Mouse (Mus musculus): ENCODE results near the gene Atp13a5. TPM values are rescaled to one million over a fixed set of nuclear protein-coding genes. Genes with fewer than 3 reads are reported as not detected.

Atp13a5 gene
- total RNA-seq, 2 experiments from 2014 or later, result not detected

DNA sequence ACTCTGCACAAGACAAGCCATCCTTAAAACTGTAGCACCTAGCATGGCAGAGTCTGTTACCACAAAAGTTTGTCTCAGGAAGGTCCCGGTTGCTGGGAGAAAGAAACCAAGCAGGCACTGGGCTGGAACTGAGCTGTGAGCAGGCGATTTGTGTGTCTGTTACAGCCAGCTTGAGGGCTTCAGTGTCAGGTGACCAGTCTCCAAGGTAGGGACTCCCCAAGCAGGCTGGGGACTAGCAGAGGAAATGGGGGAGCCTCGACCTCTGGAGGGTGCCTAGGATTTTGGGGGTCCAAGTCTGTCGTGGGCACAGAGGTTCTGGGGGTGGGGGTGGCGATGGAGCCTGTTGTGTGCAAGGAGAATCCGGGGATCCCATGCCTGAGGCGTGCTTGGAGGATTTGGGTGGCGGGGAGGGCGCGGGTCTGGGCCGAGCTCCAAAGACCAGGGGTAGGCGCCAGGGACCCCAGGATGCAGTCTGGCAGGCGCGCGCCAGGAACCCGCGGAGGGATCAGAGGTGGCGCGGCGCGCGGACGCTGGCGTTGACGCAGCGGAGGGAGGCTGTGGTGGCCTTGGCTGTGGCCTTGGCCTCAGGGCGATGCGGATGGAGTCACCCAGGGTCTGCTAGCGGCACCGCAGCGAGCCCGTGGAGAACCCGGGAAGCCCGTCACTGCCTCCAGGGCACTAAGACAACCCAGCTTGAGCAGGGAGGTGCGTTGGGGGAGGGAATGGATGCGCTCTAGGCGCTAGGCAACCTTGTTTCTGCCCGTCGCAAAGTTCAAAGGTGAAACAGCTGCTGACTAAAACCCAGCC is 168.7 kb downstream of the Atp13a5 start, which contains the start of gene Hrasls:
Gene Hrasls, plus strand, starts transcription at position 91 of the 807 bp plus-strand sequence.
- no peak for ATAC-seq (replicated peaks; ENCODE audit: low FRiP score, poor library complexity, severe bottlenecking)

GRCm38 (mm10) chr16:29208841-29209240 is 169.7 kb downstream of the Atp13a5 start:
- no peak for ATAC-seq (replicated peaks; ENCODE audit: low FRiP score, poor library complexity, severe bottlenecking)

GRCm38 (mm10) chr16:29205581-29205980 is 173.0 kb downstream of the Atp13a5 start:
- no peak for ATAC-seq (replicated peaks; ENCODE audit: low FRiP score, poor library complexity, severe bottlenecking)

- no peak for ATAC-seq (replicated peaks; ENCODE audit: low FRiP score, poor library complexity, severe bottlenecking)
Measured at GRCm38 (mm10) chr16:29204875-29205274, 173.7 kb downstream of the Atp13a5 start.

GRCm38 (mm10) chr16:29201146-29201545 is 177.4 kb downstream of the Atp13a5 start:
- no peak for ATAC-seq (replicated peaks; ENCODE audit: low FRiP score, poor library complexity, severe bottlenecking)

GRCm38 (mm10) chr16:29198461-29198860 is 180.1 kb downstream of the Atp13a5 start:
- no peak for ATAC-seq (replicated peaks; ENCODE audit: low FRiP score, poor library complexity, severe bottlenecking)

DNA sequence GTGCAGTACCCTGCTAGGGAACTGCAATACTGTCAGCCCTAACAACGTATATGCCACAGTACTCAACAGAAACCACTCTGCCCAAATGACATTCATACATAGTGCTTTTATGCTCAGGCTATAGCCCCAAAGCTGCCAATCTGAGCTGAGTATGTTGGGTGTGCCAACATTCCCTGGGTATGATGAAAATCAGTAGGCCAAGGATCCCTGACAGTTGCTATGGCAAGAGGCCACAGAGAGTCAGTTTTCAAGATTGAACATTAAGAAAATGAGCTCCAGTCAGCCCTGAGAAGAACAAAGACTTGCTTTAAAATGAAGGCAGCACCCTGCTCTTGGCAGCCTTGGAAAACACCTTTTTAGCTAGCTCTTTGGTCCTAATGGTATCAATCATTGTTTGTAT is 183.4 kb downstream of the Atp13a5 start:
- ATAC-seq (replicated peaks; ENCODE audit: low FRiP score, poor library complexity, severe bottlenecking), result no peak

GRCm38 (mm10) chr16:29193981-29194380 is 184.6 kb downstream of the Atp13a5 start:
- no peak for ATAC-seq (replicated peaks; ENCODE audit: low FRiP score, poor library complexity, severe bottlenecking)

DNA sequence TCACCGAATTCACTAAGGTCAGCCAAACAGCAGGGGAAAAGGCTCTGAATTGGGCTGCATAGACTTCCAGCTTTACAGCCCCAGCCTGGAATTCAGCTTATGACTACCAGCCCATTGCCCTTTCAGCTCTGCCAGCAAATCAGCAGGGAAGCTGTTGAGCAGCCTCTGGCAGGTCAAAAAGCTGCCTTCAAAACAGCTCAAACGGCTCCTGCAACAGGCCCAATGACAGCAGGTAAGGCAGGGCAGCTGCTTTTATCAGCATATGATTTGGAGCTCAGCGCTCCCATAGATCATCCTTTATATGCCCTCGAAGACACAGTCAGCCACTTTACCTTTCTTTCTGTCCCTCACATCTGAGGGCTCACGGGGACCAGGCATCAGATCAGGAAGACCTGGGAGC is 185.6 kb downstream of the Atp13a5 start:
- ATAC-seq (replicated peaks; ENCODE audit: low FRiP score, poor library complexity, severe bottlenecking), result no peak

Other genes with a start within 250 kb of the Atp13a5 start
- not detected in 2 replicates for gene Hrasls, start 169.0 kb downstream of the Atp13a5 start, total RNA-seq (2015; ENCODE audit: low replicate concordance)
- not detected in 2 replicates for gene Hrasls, start 169.0 kb downstream of the Atp13a5 start, total RNA-seq (2017; ENCODE audit: low replicate concordance)
- gene Atp13a4, start 166.1 kb upstream of the Atp13a5 start, total RNA-seq (2015; ENCODE audit: low replicate concordance), result not detected in 2 replicates
- gene Atp13a4, start 166.1 kb upstream of the Atp13a5 start, total RNA-seq (2017; ENCODE audit: low replicate concordance), result not detected in 2 replicates
- 6.3 and 14.2 TPM in 2 replicates for gene Opa1, start 200.6 kb upstream of the Atp13a5 start, total RNA-seq (2015; ENCODE audit: low replicate concordance)
- 16.9 and 23.9 TPM in 2 replicates for gene Opa1, start 200.6 kb upstream of the Atp13a5 start, total RNA-seq (2017; ENCODE audit: low replicate concordance)

Data from erythroblast, adult 5-6 weeks (primary cell).